Mouse (Mus musculus): ENCODE data around the gene Ext2. TPM values are rescaled to one million over a fixed set of nuclear protein-coding genes. Genes with fewer than 3 reads are reported as not detected.

Ext2 gene
- polyA plus RNA-seq, 1 experiment from 2014 or later, result 75.1 TPM

GRCm38 (mm10) chr2:93838931-93839330 lies 16.6 kb upstream of the Ext2 start:
- Histone ChIP-seq H3K4me1 (replicated peaks) (no peaks in the 10 kb centered on the region), H3K27me3 (no peaks in the 10 kb centered on the region), H3K27ac (replicated peaks) (no peak overlapping the region), H3K4me2 (no peak overlapping the region), H3K4me3 (no peak overlapping the region), H3K36me3 (peaks cover 17% of the 10 kb centered on the region), H3K9me3 (no peaks in the 10 kb centered on the region), H3K9ac (no peak overlapping the region)
- ATAC-seq (ENCODE audit: low FRiP score, low read depth), result no peak
- WGBS, result 90% methylated on average over 4 of the region's 4 CpGs

- H3K9me3 ChIP-seq, result no peaks in the 10 kb centered on the region
- WGBS, result 79% methylated on average over 13 of the region's 13 CpGs
- H3K4me3 ChIP-seq, result no peak overlapping the region
- H3K9ac ChIP-seq, result no peak overlapping the region
- H3K4me2 ChIP-seq, result no peak overlapping the region
- no peak for ATAC-seq (ENCODE audit: low FRiP score, low read depth)
- H3K27me3 ChIP-seq, result no peaks in the 10 kb centered on the region
- peaks cover 19% of the 10 kb centered on the region for H3K36me3 ChIP-seq
- no peak overlapping the region for H3K27ac ChIP-seq (replicated peaks)
- H3K4me1 ChIP-seq (replicated peaks), result no peaks in the 10 kb centered on the region
Observed at GRCm38 (mm10) chr2:93836232-93836785, 13.9 kb upstream of the Ext2 start.

DNA sequence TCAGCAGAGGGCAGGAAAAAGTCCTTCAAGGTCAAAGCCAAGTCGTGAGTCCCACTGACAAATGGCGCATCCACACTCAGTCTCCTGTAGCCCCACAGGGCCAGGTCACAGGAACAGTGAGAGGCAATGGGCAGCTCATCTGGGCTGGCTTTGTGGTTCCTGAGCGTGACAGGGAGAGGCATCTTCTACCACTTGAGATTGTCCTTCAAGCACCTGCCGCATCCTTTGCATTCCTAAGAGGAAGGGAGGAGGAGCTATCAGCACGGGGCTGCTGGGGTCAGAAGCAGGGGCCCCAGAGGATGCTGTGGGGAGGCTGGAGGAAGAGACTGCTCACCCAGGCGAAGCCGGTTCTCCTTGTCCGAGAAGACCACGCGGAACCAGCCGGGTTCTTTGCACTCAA lies 13.2 kb upstream of the Ext2 start:
- H3K36me3 ChIP-seq, result peaks cover 12% of the 10 kb centered on the region
- no peak overlapping the region for H3K4me3 ChIP-seq
- H3K27me3 ChIP-seq, result no peaks in the 10 kb centered on the region
- no peak overlapping the region for H3K4me2 ChIP-seq
- no peaks in the 10 kb centered on the region for H3K9me3 ChIP-seq
- no peaks in the 10 kb centered on the region for H3K4me1 ChIP-seq (replicated peaks)
- H3K27ac ChIP-seq (replicated peaks), result no peak overlapping the region
- no peak overlapping the region for H3K9ac ChIP-seq
- WGBS, result 82% methylated on average over 11 of the region's 11 CpGs
- no peak for ATAC-seq (ENCODE audit: low FRiP score, low read depth)

GRCm38 (mm10) chr2:93823519-93823918 lies 1.2 kb upstream of the Ext2 start:
- Histone ChIP-seq H3K4me1 (replicated peaks) (peaks cover 14% of the 10 kb centered on the region), H3K27ac (replicated peaks) (no peak overlapping the region), H3K27me3 (no peaks in the 10 kb centered on the region), H3K4me3 (no peak overlapping the region), H3K9me3 (no peaks in the 10 kb centered on the region), H3K4me2 (no peak overlapping the region), H3K9ac (no peak overlapping the region), H3K36me3 (no peaks in the 10 kb centered on the region)
- no peak for ATAC-seq (ENCODE audit: low FRiP score, low read depth)
- WGBS, result 15% methylated on average over 8 of the region's 8 CpGs

DNA sequence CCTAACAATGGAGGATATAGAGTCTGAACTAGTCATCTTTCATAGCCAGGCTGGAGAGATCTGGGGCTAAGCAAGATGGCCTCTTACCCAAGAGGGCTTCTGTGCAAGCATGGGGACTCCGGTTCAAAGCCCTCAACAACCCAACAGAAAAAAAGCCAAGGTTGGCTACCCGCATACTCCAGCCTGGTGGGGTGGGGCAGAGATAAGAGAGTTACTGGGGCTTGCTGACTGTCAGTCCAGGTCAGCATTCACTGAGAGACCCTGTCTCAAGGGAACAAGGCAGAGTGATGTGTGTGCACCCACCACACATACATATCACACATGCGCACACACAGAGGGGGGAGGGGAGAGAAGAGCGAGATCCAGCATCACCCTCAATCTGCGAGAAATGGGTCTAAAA lies 4.6 kb downstream of the Ext2 start:
- Histone ChIP-seq H3K9me3 (no peaks in the 10 kb centered on the region), H3K27me3 (no peaks in the 10 kb centered on the region), H3K36me3 (peaks cover 4% of the 10 kb centered on the region; the same call in 1 of the 2 replicates), H3K4me3 (no peak overlapping the region), H3K4me1 (replicated peaks) (peaks cover 14% of the 10 kb centered on the region), H3K27ac (replicated peaks) (no peak overlapping the region), H3K9ac (no peak overlapping the region), H3K4me2 (no peak overlapping the region)
- ATAC-seq (ENCODE audit: low FRiP score, low read depth), result no peak
- 96% methylated on average over 5 of the region's 5 CpGs for WGBS

- Histone ChIP-seq H3K4me3 (no peak overlapping the region), H3K36me3 (peaks cover 27% of the 10 kb centered on the region), H3K27ac (replicated peaks) (no peak overlapping the region), H3K27me3 (no peaks in the 10 kb centered on the region), H3K9ac (no peak overlapping the region), H3K4me2 (no peak overlapping the region), H3K9me3 (no peaks in the 10 kb centered on the region), H3K4me1 (replicated peaks) (no peaks in the 10 kb centered on the region)
- 94% methylated on average over 22 of the region's 22 CpGs for WGBS
- ATAC-seq (ENCODE audit: low FRiP score, low read depth), result no peak
Observed at GRCm38 (mm10) chr2:93813343-93813742, 9.0 kb downstream of the Ext2 start.

DNA sequence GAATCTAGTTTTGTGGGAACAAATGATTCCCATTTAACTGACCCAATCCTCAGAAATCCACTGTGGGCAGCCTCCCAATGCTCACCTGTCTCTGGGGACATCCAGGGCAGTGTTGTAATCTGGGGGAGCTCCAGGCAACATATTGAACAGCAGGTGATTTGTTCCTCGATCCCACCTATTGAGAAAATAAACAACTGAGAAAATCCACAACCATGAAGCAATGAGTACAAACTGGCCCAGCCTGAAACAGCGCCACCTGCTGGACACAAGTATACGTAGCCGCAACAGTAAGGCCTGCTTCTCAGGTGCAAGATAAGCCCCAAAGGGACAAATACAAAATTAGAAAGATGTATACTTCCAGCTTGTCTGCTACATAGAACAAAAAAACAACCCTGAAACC lies 10.6 kb downstream of the Ext2 start:
- H3K4me3 ChIP-seq, result no peak overlapping the region
- no peaks in the 10 kb centered on the region for H3K4me1 ChIP-seq (replicated peaks)
- no peak overlapping the region for H3K9ac ChIP-seq
- 33% methylated on average over 4 of the region's 4 CpGs for WGBS
- H3K27ac ChIP-seq (replicated peaks), result no peak overlapping the region
- H3K4me2 ChIP-seq, result no peak overlapping the region
- ATAC-seq (ENCODE audit: low FRiP score, low read depth), result no peak
- no peaks in the 10 kb centered on the region for H3K9me3 ChIP-seq
- no peaks in the 10 kb centered on the region for H3K27me3 ChIP-seq
- peaks cover 35% of the 10 kb centered on the region for H3K36me3 ChIP-seq

DNA sequence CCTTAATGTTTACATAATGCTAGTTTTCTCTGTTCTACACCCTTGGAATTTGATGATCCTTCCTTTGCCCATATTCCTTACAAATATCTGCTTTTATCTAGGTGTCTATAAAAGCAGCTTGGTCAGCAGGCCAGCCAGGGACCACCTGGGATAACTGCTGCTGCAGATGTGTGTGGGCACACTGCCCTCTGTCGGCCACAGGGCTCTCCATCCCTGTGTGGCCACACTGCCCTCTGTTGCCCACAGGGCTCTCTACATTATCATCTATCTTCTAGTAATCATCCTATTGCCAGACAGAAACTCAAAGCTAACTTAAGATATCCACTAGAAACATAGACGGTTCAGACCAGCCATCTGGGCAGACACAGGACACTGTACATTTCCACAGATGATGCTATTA lies 12.4 kb downstream of the Ext2 start:
- H3K4me2 ChIP-seq, result no peak overlapping the region
- no peak for ATAC-seq (ENCODE audit: low FRiP score, low read depth)
- 21% methylated on average over 2 of the region's 2 CpGs for WGBS
- no peak overlapping the region for H3K9ac ChIP-seq
- no peak overlapping the region for H3K27ac ChIP-seq (replicated peaks)
- H3K27me3 ChIP-seq, result no peaks in the 10 kb centered on the region
- H3K9me3 ChIP-seq, result no peaks in the 10 kb centered on the region
- no peaks in the 10 kb centered on the region for H3K4me1 ChIP-seq (replicated peaks)
- H3K36me3 ChIP-seq, result peaks cover 45% of the 10 kb centered on the region
- H3K4me3 ChIP-seq, result no peak overlapping the region

DNA sequence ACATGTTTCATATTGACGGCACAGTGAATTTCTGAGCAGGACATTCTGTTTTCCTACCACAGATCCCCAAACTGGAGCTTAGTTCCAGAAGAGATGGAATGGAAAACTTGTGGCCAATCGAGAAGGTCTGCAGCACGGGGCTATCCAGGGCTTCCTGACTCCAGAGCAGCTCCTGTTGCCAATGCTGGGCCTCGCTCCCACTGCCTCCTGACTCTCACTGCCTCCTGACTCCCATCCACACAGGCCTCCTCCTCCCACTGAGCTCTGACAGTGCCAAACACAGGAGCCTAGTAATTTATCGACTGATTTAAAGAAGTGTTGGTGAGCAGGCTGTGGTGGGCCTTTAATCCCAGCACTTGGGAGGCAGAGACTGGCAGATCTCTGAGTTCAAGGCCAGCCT lies 14.3 kb downstream of the Ext2 start:
- 87% methylated on average over 5 of the region's 5 CpGs for WGBS
- Histone ChIP-seq H3K4me3 (no peak overlapping the region), H3K4me2 (no peak overlapping the region), H3K27ac (replicated peaks) (no peak overlapping the region), H3K9me3 (no peaks in the 10 kb centered on the region), H3K27me3 (no peaks in the 10 kb centered on the region), H3K36me3 (peaks cover 50% of the 10 kb centered on the region), H3K9ac (no peak overlapping the region), H3K4me1 (replicated peaks) (no peaks in the 10 kb centered on the region)
- no peak for ATAC-seq (ENCODE audit: low FRiP score, low read depth)

DNA sequence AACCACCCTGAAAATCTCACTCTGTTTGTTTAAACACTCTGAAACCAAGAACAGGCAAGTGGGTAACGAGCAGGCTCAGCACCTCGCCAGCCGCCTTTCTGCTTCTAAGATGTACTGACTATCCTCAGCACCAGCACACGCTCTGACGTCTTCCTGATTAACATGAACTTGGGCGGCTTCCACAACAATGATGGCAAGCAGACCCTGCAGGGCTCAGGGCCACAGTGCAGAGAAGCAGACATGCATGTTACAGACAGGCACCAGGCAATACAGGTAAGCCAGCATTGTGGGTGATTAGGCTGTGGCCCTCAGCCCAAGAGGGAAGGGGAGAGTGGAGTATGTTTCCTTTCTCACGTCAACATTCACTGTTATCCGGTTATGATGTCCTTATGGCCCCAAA lies 14.9 kb downstream of the Ext2 start:
- 85% methylated on average over 8 of the region's 8 CpGs for WGBS
- no peak overlapping the region for H3K9ac ChIP-seq
- no peak overlapping the region for H3K27ac ChIP-seq (replicated peaks)
- peaks cover 46% of the 10 kb centered on the region for H3K36me3 ChIP-seq
- H3K9me3 ChIP-seq, result no peaks in the 10 kb centered on the region
- no peak overlapping the region for H3K4me3 ChIP-seq
- H3K4me1 ChIP-seq (replicated peaks), result no peaks in the 10 kb centered on the region
- ATAC-seq (ENCODE audit: low FRiP score, low read depth), result no peak
- H3K4me2 ChIP-seq, result no peak overlapping the region
- H3K27me3 ChIP-seq, result no peaks in the 10 kb centered on the region

DNA sequence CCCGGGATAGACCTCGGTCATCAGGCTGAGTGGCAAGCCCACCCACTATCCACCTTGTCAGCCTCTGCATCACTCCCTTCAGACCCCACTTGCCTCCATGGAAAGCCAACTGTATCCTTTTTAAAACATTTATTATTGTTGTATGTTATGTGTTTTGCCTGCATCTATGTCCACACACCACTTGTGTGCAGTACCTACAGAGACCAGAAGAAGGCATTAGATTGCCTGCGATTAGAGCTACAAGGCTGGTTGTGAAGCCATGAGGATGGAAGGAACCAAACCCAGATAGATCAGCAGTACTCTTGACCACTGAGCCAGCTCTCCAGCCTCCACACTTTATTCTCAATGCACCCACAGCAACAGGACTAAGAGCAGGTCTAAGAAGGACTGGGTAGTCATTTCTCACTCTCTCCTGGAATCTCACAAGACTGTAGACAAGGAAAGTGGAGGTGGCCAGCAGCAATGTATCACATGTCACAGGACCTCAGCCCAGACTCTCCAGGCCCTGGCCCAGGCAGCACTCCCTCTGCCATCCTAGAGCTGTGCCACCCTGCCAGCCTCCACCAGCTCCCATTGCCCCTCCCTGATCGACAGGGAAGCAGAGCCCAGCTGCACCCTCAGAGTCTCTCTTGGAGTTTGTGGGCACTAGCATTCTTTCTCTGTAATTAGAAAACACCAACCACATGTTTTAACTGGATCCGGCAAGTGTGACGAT lies 15.7 kb downstream of the Ext2 start:
- Histone ChIP-seq H3K27me3 (no peaks in the 10 kb centered on the region), H3K27ac (replicated peaks) (no peak overlapping the region), H3K4me3 (no peak overlapping the region), H3K4me1 (replicated peaks) (no peaks in the 10 kb centered on the region), H3K9me3 (no peaks in the 10 kb centered on the region), H3K4me2 (no peak overlapping the region), H3K9ac (no peak overlapping the region), H3K36me3 (peaks cover 51% of the 10 kb centered on the region)
- ATAC-seq (ENCODE audit: low FRiP score, low read depth), result no peak
- 94% methylated on average over 6 of the region's 6 CpGs for whole genome bisulfite sequencing

GRCm38 (mm10) chr2:93805523-93805922 lies 16.8 kb downstream of the Ext2 start:
- H3K4me1 ChIP-seq (replicated peaks), result no peaks in the 10 kb centered on the region
- H3K9ac ChIP-seq, result no peak overlapping the region
- ATAC-seq (ENCODE audit: low FRiP score, low read depth), result no peak
- H3K36me3 ChIP-seq, result peaks cover 49% of the 10 kb centered on the region
- no peak overlapping the region for H3K27ac ChIP-seq (replicated peaks)
- no peaks in the 10 kb centered on the region for H3K9me3 ChIP-seq
- H3K4me3 ChIP-seq, result no peak overlapping the region
- no peaks in the 10 kb centered on the region for H3K27me3 ChIP-seq
- 93% methylated on average over 4 of the region's 4 CpGs for WGBS
- no peak overlapping the region for H3K4me2 ChIP-seq

- ATAC-seq (ENCODE audit: low FRiP score, low read depth), result no peak
Observed at GRCm38 (mm10) chr2:93805066-93805465, 17.3 kb downstream of the Ext2 start.

More at GRCm38 (mm10) chr2:93805066-93805465, 17.3 kb downstream of the Ext2 start:
- Histone ChIP-seq H3K4me3 (no peak overlapping the region), H3K9me3 (no peaks in the 10 kb centered on the region), H3K9ac (no peak overlapping the region), H3K4me1 (replicated peaks) (no peaks in the 10 kb centered on the region), H3K27ac (replicated peaks) (no peak overlapping the region), H3K4me2 (no peak overlapping the region), H3K27me3 (no peaks in the 10 kb centered on the region), H3K36me3 (peaks cover 51% of the 10 kb centered on the region)
- 85% methylated on average over 5 of the region's 5 CpGs for WGBS

Measured in hindbrain, embryonic 15.5 days (tissue).